Mouse (Mus musculus): ENCODE results near the gene Gtf2i.

DNA sequence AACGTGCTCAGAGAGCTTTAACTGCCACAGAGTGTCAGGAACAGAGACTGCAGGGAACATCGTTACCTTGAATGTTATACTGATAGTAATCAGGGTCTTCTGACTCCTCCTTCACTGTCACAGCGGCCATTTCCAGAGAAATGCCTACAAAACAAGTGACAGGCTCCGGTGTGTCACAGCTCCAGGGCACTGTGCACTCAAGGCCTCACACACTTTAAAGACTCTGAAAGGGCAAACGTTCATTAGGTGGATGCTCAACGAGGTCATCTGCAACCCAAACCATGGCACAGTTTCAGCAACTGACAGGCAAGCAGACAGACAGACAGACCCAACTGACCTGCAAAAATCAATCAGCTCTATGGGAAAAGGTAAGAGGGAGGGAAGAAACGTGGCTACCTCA, 35.2 kb downstream of the Gtf2i start:
- TF ChIP-seq CTCF (IDR thresholded peaks at IDR 0.05; ENCODE audit: borderline replicate concordance, extremely low read depth, insufficient read depth, insufficient read length) = no peak
- no peak for TF ChIP-seq POLR2A (IDR thresholded peaks at IDR 0.05; ENCODE audit: borderline replicate concordance, extremely low read depth, insufficient read depth, insufficient read length, poor library complexity, severe bottlenecking)

All from brain, embryonic 14.5 days (tissue).